Mouse (Mus musculus) left cerebral cortex, adult 11 months (tissue): ENCODE data around the gene Qdpr.
"Not testable (repeated sequence)": the region's sequence is repeated elsewhere in the genome, so short reads cannot be mapped to it uniquely, and the experiment has no call there.

Source experiments
- DNase-seq: peaks from one replicate; pipeline ENCODE4 v3.0.0; 2022; ENCODE audit warnings: low spot score

The Qdpr gene

GRCm38 (mm10) chr5:45449206-45449605 is 830 bp downstream of the Qdpr start:
- no peak for DNase-seq

- no peak for DNase-seq
Observed at GRCm38 (mm10) chr5:45448676-45449075, 1.4 kb downstream of the Qdpr start.

DNA sequence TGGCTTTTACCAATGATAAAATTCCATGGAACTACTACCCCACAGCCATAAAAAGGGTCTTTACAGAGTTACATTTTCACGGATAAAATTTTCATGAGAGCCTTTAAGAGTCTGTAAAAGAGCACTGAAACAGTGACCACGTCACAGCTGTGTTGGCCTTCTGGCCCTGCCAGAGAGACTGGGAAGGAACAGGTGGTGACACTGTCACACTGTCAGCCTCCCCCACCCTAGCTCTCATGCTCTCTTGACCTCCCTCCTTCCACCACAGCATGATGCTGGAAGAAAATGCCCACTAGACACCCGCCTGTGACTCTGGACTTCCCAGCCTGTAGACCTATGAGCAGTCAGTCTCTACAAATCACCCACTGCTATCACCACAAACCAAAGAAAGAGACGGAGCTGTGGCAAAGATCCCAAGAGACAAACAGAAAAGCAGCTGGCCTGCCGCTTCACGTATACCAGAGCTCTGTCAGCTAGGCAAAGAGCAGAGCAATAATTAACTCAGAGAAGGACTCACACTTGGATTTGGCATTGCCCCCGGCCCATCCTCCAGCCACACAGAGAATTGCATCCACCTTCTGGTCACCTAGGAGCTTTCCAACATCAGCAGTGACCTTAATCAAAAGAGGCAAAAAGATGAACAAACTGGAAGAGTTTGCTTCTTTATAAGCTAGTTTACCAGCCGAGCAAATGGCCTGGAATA is 5.8 kb downstream of the Qdpr start:
- no peak for DNase-seq

- no peak for DNase-seq
Observed at GRCm38 (mm10) chr5:45441745-45442144, 8.3 kb downstream of the Qdpr start.

GRCm38 (mm10) chr5:45441124-45441523 is 8.9 kb downstream of the Qdpr start:
- DNase-seq: no peak

- no peak for DNase-seq
Observed at GRCm38 (mm10) chr5:45438301-45438700, 11.7 kb downstream of the Qdpr start.

DNA sequence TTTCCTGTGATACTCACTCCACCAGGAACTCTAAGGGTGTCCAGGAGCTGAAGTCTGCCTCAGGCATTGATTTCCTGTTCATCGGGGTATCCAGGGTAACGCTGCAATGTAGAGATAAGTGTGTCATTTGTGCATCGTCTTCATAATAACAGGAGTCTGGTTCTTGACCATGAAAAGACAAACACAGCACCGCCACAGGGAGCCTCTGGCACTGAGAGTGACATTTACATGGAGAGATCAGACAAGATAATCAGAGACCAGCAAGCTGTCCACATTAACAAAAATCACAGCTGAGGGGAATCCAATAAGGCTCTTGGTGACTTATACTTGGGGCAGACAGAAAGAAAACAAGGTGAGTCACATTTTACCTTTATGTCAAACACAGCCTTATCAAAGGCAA is 12.2 kb downstream of the Qdpr start:
- DNase-seq: no peak

DNA sequence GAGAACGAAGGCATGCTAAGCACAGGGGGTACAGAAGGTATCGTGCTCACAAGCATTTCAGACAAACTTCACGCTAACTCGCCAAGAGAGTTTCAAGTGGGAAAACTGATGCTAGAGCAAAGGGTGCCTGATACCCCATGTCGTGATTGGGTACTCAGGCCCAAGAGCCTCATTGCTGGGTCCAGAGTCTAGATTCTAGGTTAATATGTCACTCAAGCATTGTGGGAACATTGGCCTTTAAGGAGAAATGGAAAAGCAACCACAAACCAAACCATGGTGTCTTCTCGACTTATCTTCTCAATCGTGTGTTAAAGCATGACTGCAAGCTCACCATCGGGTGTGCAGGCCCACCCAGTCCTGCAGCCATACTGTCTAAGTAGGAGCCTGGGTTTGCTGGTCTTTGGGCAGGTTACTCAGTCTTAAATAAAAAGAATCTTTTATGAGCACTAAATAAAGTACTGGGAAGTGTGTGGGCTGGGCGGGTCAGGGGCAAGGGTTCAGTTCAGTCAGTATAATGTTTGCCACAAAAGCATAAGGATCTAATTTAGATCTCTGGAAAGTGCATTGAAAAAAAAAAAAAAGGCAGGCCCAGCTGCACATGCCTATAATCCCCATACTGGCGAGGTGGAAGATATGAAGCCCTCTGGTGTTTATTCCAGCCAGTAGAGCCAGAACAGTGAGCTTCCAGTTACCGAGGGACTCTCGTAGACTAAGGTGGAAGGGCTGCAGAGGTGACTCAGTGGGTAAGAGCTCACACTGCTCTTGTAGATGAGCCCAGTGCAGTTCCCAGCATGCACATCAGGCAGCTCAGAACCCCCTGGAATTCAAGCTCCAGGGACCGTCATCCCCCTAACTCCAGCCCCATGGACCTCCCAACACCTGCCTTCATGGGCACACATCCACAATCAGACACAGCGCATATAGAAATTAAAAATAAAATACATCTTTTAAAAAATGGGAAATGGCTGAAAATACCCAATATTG is 13.8 kb downstream of the Qdpr start:
- no peak for DNase-seq

DNA sequence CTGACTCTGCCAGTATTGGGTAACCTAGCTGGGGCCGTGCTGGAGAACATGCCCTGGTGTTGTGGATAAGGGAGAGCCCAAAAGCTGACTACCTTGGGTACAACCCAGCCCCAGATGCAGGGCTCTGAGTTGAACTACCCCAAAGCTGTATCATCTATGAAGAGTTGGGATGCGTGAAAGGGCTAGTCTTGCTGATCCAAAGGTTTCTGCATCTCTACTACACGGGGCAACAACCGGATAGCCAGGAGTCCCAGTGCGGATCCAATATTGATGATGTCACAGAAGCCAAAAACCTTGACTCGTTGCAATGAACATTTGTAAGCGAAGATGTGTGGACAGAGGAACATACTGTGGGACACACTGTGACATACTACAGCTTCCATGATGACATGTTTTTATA is 22.1 kb downstream of the Qdpr start:
- DNase-seq: no peak

- no peak for DNase-seq
Observed at GRCm38 (mm10) chr5:45426416-45427034, 23.5 kb downstream of the Qdpr start.

- not testable (repeated sequence) for DNase-seq
Observed at GRCm38 (mm10) chr5:45425771-45426170, 24.3 kb downstream of the Qdpr start.

DNA sequence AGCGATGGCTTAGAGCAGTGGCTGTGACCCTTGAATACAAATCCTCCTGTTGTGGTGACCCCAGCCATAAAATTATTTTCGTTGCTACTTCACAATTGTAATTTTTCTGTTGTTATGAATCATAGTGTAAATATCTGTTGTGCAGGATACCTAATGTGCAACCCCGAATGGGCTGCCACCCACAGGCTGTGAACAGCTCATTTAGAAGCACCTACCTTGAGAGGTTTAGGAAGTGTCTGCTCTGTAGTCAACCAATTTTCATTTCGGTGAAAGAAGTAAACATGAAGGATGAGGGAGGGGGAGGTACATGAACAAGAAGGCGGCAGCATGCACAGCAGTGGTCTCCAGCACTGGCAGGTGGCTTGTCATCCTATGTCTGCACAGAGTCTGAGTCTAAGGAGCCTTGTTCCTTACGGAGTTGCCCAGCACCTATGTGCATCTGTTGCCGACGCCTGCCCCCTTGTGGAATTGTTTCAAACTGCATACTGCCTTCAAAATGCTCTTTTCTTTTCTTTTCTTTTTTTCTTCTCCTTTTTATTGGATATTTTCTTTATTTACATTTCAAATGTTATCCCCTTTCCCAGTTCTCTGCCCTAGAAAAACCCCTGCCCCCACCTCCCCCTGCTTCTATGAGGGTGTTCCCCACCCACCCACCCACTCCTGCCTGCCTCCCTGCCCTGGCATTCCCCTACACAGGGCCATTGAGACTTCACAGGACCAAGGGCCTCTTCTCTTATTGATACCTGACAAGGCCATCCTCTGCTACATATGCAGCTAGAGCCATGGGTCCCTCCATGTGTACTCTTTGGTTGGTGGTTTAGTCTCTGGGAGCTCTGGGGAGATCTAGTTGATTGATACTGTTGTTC is 25.8 kb downstream of the Qdpr start:
- no peak for DNase-seq

GRCm38 (mm10) chr5:45421881-45422844 is 27.9 kb downstream of the Qdpr start:
- no peak for DNase-seq

GRCm38 (mm10) chr5:45419841-45420638 is 30.0 kb downstream of the Qdpr start:
- DNase-seq: no peak

DNA sequence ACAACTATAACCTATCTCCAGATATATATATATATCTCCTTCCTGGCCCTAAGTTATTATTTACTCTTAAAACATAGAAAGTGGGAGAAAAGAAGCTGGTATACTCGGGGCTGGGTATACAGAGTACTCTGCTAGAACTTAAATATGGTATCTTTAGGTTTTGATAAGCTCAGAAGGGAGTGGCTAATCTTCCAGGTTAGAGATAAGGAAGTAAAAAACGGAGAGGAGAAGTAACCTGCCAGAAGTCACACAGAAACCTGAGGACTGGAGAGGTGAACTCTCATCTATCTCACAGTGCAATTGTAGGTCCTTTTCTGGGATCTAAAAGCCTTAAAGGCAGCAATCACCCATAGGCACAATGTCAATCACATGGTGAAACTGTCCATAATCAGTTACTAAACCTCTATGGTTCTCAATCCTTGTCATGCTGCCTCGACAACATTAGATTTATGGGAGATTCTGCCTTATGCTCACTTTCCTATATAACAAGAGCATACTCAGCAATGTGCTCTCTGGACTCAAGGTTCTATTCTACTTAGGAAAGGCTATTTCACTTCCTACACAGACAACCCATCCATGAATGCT is 32.1 kb downstream of the Qdpr start:
- no peak for DNase-seq

DNA sequence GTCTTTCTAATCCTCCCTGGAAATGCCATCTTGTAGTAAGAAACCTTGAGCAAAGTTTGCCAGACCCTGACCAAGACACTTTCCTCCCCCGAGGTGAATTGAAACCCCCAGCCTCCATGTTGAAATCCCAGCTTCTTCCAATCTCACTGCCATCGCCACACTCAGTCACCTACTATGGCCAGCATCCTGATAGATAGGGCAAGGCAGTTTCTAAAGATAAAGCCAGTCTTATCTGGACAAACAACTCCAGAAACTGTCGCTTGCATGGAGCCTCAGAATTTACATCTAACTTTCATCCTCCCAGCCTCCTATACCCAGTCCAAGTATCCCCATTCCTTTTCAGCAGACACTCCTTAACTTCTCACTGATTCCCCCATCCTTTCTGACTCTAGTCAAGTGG is 33.6 kb downstream of the Qdpr start:
- DNase-seq: no peak

- no peak for DNase-seq
Observed at GRCm38 (mm10) chr5:45406129-45406528, 43.9 kb downstream of the Qdpr start.

GRCm38 (mm10) chr5:45402632-45403031 is 47.4 kb downstream of the Qdpr start:
- DNase-seq: peak; percentile 29
